Mouse (Mus musculus): ENCODE measurements around the gene Vmn1r130. TPM values are rescaled to one million over a fixed set of nuclear protein-coding genes. Genes with fewer than 3 reads are reported as not detected.
"Not testable (repeated sequence)": the region's sequence is repeated elsewhere in the genome, so short reads cannot be mapped to it uniquely, and the experiment has no call there.

The Vmn1r130 gene
- polyA plus RNA-seq (2015; fragmentation: Nextera tagmentation; extraction: Ambion mirVana): not detected in 2 replicates

DNA sequence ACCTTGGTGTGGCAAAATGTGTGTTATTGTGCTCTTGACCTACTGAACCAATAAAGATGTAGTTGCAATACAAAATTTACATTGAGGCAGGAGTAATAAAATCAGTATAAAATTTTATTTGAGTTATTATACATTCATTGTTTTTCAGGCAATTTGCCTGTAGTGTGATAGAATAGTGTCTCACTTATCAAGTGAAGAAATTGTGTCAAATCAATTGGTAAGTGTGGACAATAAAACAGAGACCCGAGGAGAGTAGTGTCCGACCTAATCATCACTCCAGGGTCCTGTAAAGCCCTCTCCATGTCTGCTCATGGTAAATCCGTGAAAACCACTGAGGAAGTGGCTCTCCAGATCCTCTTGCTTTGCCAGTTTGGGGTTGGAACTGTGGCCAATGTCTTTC, at the start of gene Vmn1r130:
TSS of gene Vmn1r130 (plus strand) at position 301 of the 400 bp plus-strand sequence.
- no CpG with 5 or more reads among the region's 3 CpGs for WGBS (ENCODE audit: insufficient replicate concordance)

DNA sequence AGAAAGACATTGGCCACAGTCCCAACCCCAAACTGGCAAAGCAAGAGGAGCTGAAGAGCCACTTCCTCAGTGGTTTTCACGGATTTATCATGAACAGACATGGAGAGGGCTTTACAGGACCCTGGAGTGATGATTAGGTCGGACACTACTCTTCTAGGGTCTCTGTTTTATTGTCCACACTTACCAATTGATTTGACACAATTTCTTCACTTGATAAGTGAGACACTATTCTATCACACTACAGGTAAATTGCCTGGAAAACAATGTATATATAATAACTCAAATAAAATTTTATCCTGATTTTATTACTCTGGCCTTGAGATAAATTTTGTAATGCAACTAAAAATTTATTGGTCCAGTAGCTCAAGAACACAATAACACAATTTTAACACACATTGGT, 34.4 kb downstream of the Vmn1r130 start, which contains the start of gene Vmn1r131:
TSS of gene Vmn1r131 (minus strand) at position 101 of the 400 bp plus-strand sequence.
- WGBS (ENCODE audit: insufficient replicate concordance): no CpG with 5 or more reads among the region's 2 CpGs
- not testable (repeated sequence) for H3K27me3 ChIP-seq (ENCODE audit: insufficient read depth, low read length); H3K4me2 ChIP-seq (ENCODE audit: low read depth, low read length); H3K27ac ChIP-seq (ENCODE audit: low read depth); H3K36me3 ChIP-seq (replicated peaks; ENCODE audit: insufficient read depth, low read length); H3K9ac ChIP-seq (replicated peaks); H3K4me1 ChIP-seq (ENCODE audit: insufficient read depth); H3K9me3 ChIP-seq (ENCODE audit: low read length); ATAC-seq; H3K4me3 ChIP-seq (ENCODE audit: low read depth, low read length); DNase-seq

More for the DNA sequence above, at the start of gene Vmn1r130:
- ATAC-seq; H3K9me3 ChIP-seq (ENCODE audit: low read length); H3K4me1 ChIP-seq (ENCODE audit: insufficient read depth); H3K4me3 ChIP-seq (ENCODE audit: low read depth, low read length); H3K4me2 ChIP-seq (ENCODE audit: low read depth, low read length); H3K27ac ChIP-seq (ENCODE audit: low read depth); H3K27me3 ChIP-seq (ENCODE audit: insufficient read depth, low read length); H3K9ac ChIP-seq (replicated peaks); H3K36me3 ChIP-seq (replicated peaks; ENCODE audit: insufficient read depth, low read length); DNase-seq: not testable (repeated sequence)

Other genes starting within 250 kb of the Vmn1r130 start
- gene Vmn1r125, start 239.6 kb upstream of the Vmn1r130 start, polyA plus RNA-seq (2015; fragmentation: Nextera tagmentation; extraction: Ambion mirVana): not detected in 2 replicates
- not detected in 2 replicates for gene Vmn1r126, start 210.3 kb upstream of the Vmn1r130 start, polyA plus RNA-seq (2015; fragmentation: Nextera tagmentation; extraction: Ambion mirVana)
- not detected in 2 replicates for gene Vmn1r127, start 191.9 kb upstream of the Vmn1r130 start, polyA plus RNA-seq (2015; fragmentation: Nextera tagmentation; extraction: Ambion mirVana)
- gene Vmn1r128, start 162.4 kb upstream of the Vmn1r130 start, polyA plus RNA-seq (2015; fragmentation: Nextera tagmentation; extraction: Ambion mirVana): not detected in 2 replicates
- not detected in 2 replicates for gene Vmn1r129, start 150.5 kb upstream of the Vmn1r130 start, polyA plus RNA-seq (2015; fragmentation: Nextera tagmentation; extraction: Ambion mirVana)
- gene Gm6882, start 79.0 kb upstream of the Vmn1r130 start, polyA plus RNA-seq (2015; fragmentation: Nextera tagmentation; extraction: Ambion mirVana): not detected in 2 replicates
- not detected in 2 replicates for gene Vmn1r131, start 34.3 kb downstream of the Vmn1r130 start, polyA plus RNA-seq (2015; fragmentation: Nextera tagmentation; extraction: Ambion mirVana)
- gene Vmn1r132, start 102.3 kb downstream of the Vmn1r130 start, polyA plus RNA-seq (2015; fragmentation: Nextera tagmentation; extraction: Ambion mirVana): not detected in 2 replicates
- gene Gm4175, start 249.7 kb downstream of the Vmn1r130 start, polyA plus RNA-seq (2015; fragmentation: Nextera tagmentation; extraction: Ambion mirVana): not detected in 2 replicates

All from liver, postnatal 0 days (tissue).